Mouse (Mus musculus): ENCODE measurements at regions not wholly inside any gene's neighbourhood (a gene's known extent, or its start where the extent isn't known, plus 50 kb on each side); places are given as distances from the start of the nearest gene placed in this dataset.
A peak's percentile ranks its signal among the peaks of the same experiment; 100 is the strongest.

GRCm38 (mm10) chr15:72101730-72102129, 1732.6 kb upstream of the Gm6569 start:
- intact Hi-C loops (cut with DNase I), result no loop called here
- no peak for DNase-seq (ENCODE audit: extremely low spot score in 1 of 2, low spot score in 2 of 2)

GRCm38 (mm10) chr15:72105830-72106413, 1728.4 kb upstream of the Gm6569 start:
- intact Hi-C loops (cut with DNase I), result no loop called here
- DNase-seq (ENCODE audit: extremely low spot score in 1 of 2, low spot score in 2 of 2), result no peak

- intact Hi-C loops (cut with DNase I), result no loop called here
- no peak for DNase-seq (ENCODE audit: extremely low spot score in 1 of 2, low spot score in 2 of 2)
Observed at GRCm38 (mm10) chr15:72110520-72110919, 1723.8 kb upstream of the Gm6569 start.

- no peak for DNase-seq (ENCODE audit: extremely low spot score in 1 of 2, low spot score in 2 of 2)
- intact Hi-C loops (cut with DNase I), result no loop called here
Observed at GRCm38 (mm10) chr15:72116772-72117171, 1717.6 kb upstream of the Gm6569 start.

GRCm38 (mm10) chr15:72134226-72134625, 1700.1 kb upstream of the Gm6569 start:
- DNase-seq (ENCODE audit: extremely low spot score in 1 of 2, low spot score in 2 of 2), result no peak
- intact Hi-C loops (cut with DNase I), result no loop called here

GRCm38 (mm10) chr15:72135992-72136617, 1698.3 kb upstream of the Gm6569 start:
- intact Hi-C loops (cut with DNase I), result no loop called here
- no peak for DNase-seq (ENCODE audit: extremely low spot score in 1 of 2, low spot score in 2 of 2)

GRCm38 (mm10) chr15:72140122-72140521, 1694.2 kb upstream of the Gm6569 start:
- no peak for DNase-seq (ENCODE audit: extremely low spot score in 1 of 2, low spot score in 2 of 2)
- intact Hi-C loops (cut with DNase I), result no loop called here

- DNase-seq (ENCODE audit: extremely low spot score in 1 of 2, low spot score in 2 of 2), result no peak
- intact Hi-C loops (cut with DNase I), result no loop called here
Observed at GRCm38 (mm10) chr15:72150581-72150980, 1683.8 kb upstream of the Gm6569 start.

- intact Hi-C loops (cut with DNase I), result no loop called here
- no peak for DNase-seq (ENCODE audit: extremely low spot score in 1 of 2, low spot score in 2 of 2)
Observed at GRCm38 (mm10) chr15:72158505-72158904, 1675.9 kb upstream of the Gm6569 start.

- intact Hi-C loops (cut with DNase I), result loop anchor here (10.0 kb wide), 1 partner anchor 116 kb away; no protein-coding TSS in a partner anchor
- DNase-seq (ENCODE audit: extremely low spot score in 1 of 2, low spot score in 2 of 2), result no peak
Observed at GRCm38 (mm10) chr15:72200861-72201260, 1633.5 kb upstream of the Gm6569 start.

GRCm38 (mm10) chr15:72201791-72202190, 1632.6 kb upstream of the Gm6569 start:
- intact Hi-C loops (cut with DNase I), result loop anchor here (10.0 kb wide), 1 partner anchor 117 kb away; no protein-coding TSS in a partner anchor
- DNase-seq (ENCODE audit: extremely low spot score in 1 of 2, low spot score in 2 of 2), result no peak

- intact Hi-C loops (cut with DNase I), result loop anchor here (5.0 to 10.0 kb wide), 2 partner anchors 121 to 817 kb away; no protein-coding TSS in a partner anchor
- DNase-seq (ENCODE audit: extremely low spot score in 1 of 2, low spot score in 2 of 2), result no peak
Observed at GRCm38 (mm10) chr15:72205240-72205799, 1629.0 kb upstream of the Gm6569 start.

GRCm38 (mm10) chr15:72205950-72206349, 1628.4 kb upstream of the Gm6569 start:
- DNase-seq (ENCODE audit: extremely low spot score in 1 of 2, low spot score in 2 of 2), result peak; percentile 86 to 88
- intact Hi-C loops (cut with DNase I), result loop anchor here (1.0 to 10.0 kb wide), 3 partner anchors 121 to 816 kb away; no protein-coding TSS in a partner anchor

- no peak for DNase-seq (ENCODE audit: extremely low spot score in 1 of 2, low spot score in 2 of 2)
- intact Hi-C loops (cut with DNase I), result loop anchor here (5.0 to 10.0 kb wide), 2 partner anchors 123 to 815 kb away; no protein-coding TSS in a partner anchor
Observed at GRCm38 (mm10) chr15:72207589-72207988, 1626.8 kb upstream of the Gm6569 start.

GRCm38 (mm10) chr15:72208076-72208475, 1626.3 kb upstream of the Gm6569 start:
- intact Hi-C loops (cut with DNase I), result loop anchor here (5.0 to 10.0 kb wide), 2 partner anchors 123 to 814 kb away; no protein-coding TSS in a partner anchor
- no peak for DNase-seq (ENCODE audit: extremely low spot score in 1 of 2, low spot score in 2 of 2)

- intact Hi-C loops (cut with DNase I), result loop anchor here (5.0 to 10.0 kb wide), 2 partner anchors 124 to 813 kb away; no protein-coding TSS in a partner anchor
- peak in 1 of 2 experiments; percentile 36 for DNase-seq (ENCODE audit: extremely low spot score in 1 of 2, low spot score in 2 of 2)
Observed at GRCm38 (mm10) chr15:72208973-72209372, 1625.4 kb upstream of the Gm6569 start.

- intact Hi-C loops (cut with DNase I), result no loop called here
- DNase-seq (ENCODE audit: extremely low spot score in 1 of 2, low spot score in 2 of 2), result no peak
Observed at GRCm38 (mm10) chr15:72217731-72218130, 1616.6 kb upstream of the Gm6569 start.

- DNase-seq (ENCODE audit: extremely low spot score in 1 of 2, low spot score in 2 of 2), result no peak
- intact Hi-C loops (cut with DNase I), result no loop called here
Observed at GRCm38 (mm10) chr15:72219985-72220384, 1614.4 kb upstream of the Gm6569 start.

- DNase-seq (ENCODE audit: extremely low spot score in 1 of 2, low spot score in 2 of 2), result no peak
- intact Hi-C loops (cut with DNase I), result no loop called here
Observed at GRCm38 (mm10) chr15:72220786-72221185, 1613.6 kb upstream of the Gm6569 start.

- intact Hi-C loops (cut with DNase I), result no loop called here
- DNase-seq (ENCODE audit: extremely low spot score in 1 of 2, low spot score in 2 of 2), result no peak
Observed at GRCm38 (mm10) chr15:72232355-72232754, 1602.0 kb upstream of the Gm6569 start.
